Mouse (Mus musculus): ENCODE results near the gene Map3k13.

- TF ChIP-seq MYC (IDR thresholded peaks at IDR 0.05; ENCODE audit: low read depth, low read length), result no peak
- TF ChIP-seq CTCF (IDR thresholded peaks at IDR 0.05 in 2 of 3, conservative IDR thresholded peaks at IDR 0.05 in 1 of 3; ENCODE audit: control insufficient read depth in 1 of 3, insufficient read depth in 1 of 3, low read depth in 2 of 3, low read length in 3 of 3, poor library complexity in 1 of 3, severe bottlenecking in 1 of 3), result peak; percentile 14 to 56 (median 49); a peak in 5 of 6 replicates
- peak; percentile 34 for TF ChIP-seq SMC3 (IDR thresholded peaks at IDR 0.05; ENCODE audit: low read depth, low read length)
- no peak for TF ChIP-seq POLR2A (IDR thresholded peaks at IDR 0.05; ENCODE audit: control insufficient read depth in 1 of 2, insufficient read depth in 1 of 2, low read depth in 1 of 2, low read length in 2 of 2, poor library complexity in 1 of 2)
Measured at GRCm38 (mm10) chr16:21788581-21788980, 5.6 kb upstream of the Map3k13 start.

All from MEL (cell line).